Mouse (Mus musculus): ENCODE results near the gene Rhno1.
"Not testable (repeated sequence)": the region's sequence is repeated elsewhere in the genome, so short reads cannot be mapped to it uniquely, and the experiment has no call there.

Rhno1 gene

GRCm38 (mm10) chr6:128362381-128363006 is at the start of gene Rhno1, which contains the start of gene Foxm1:
Rhno1 (minus strand) TSS chr6:128362911.
Foxm1 (plus strand) TSS chr6:128362967.
- peak; percentile 88 for DNase-seq (ENCODE audit: low spot score)

GRCm38 (mm10) chr6:128411115-128411514 is 48.4 kb upstream of the Rhno1 start:
- DNase-seq (ENCODE audit: low spot score), result peak; percentile 85

GRCm38 (mm10) chr6:128410305-128410704 is 47.6 kb upstream of the Rhno1 start:
- DNase-seq (ENCODE audit: low spot score), result no peak

GRCm38 (mm10) chr6:128408544-128409125 is 45.9 kb upstream of the Rhno1 start:
- DNase-seq (ENCODE audit: low spot score), result no peak

GRCm38 (mm10) chr6:128404708-128405107 is 42.0 kb upstream of the Rhno1 start:
- DNase-seq (ENCODE audit: low spot score), result no peak

- DNase-seq (ENCODE audit: low spot score), result peak; percentile 50
These were observed 36.9 kb upstream of the Rhno1 start for GRCm38 (mm10) chr6:128399421-128400185.

- no peak for DNase-seq (ENCODE audit: low spot score)
These were observed 36.3 kb upstream of the Rhno1 start, which contains the start of gene Nrip2 for GRCm38 (mm10) chr6:128398996-128399395. Nrip2 (plus strand) TSS chr6:128399296.

- DNase-seq (ENCODE audit: low spot score), result no peak
These were observed 35.0 kb upstream of the Rhno1 start for GRCm38 (mm10) chr6:128397574-128398261.

- no peak for DNase-seq (ENCODE audit: low spot score)
These were observed 28.0 kb upstream of the Rhno1 start for GRCm38 (mm10) chr6:128390683-128391082.

- no peak for DNase-seq (ENCODE audit: low spot score)
These were observed 26.5 kb upstream of the Rhno1 start for GRCm38 (mm10) chr6:128389185-128389584.

GRCm38 (mm10) chr6:128385026-128385425 is 22.3 kb upstream of the Rhno1 start:
- DNase-seq (ENCODE audit: low spot score), result no peak

GRCm38 (mm10) chr6:128383752-128384151 is 21.0 kb upstream of the Rhno1 start:
- DNase-seq (ENCODE audit: low spot score), result no peak

- no peak for DNase-seq (ENCODE audit: low spot score)
These were observed 18.5 kb upstream of the Rhno1 start for GRCm38 (mm10) chr6:128381254-128381653.

- DNase-seq (ENCODE audit: low spot score), result not testable (repeated sequence)
These were observed 18.0 kb upstream of the Rhno1 start for GRCm38 (mm10) chr6:128380594-128381167.

- DNase-seq (ENCODE audit: low spot score), result no peak
These were observed 16.9 kb upstream of the Rhno1 start for GRCm38 (mm10) chr6:128379636-128380035.

GRCm38 (mm10) chr6:128376371-128377085 is 13.8 kb upstream of the Rhno1 start:
- DNase-seq (ENCODE audit: low spot score), result no peak

- peak; percentile 67 for DNase-seq (ENCODE audit: low spot score)
These were observed 12.5 kb upstream of the Rhno1 start, which contains the start of the genes Tex52 and Gm44596 for GRCm38 (mm10) chr6:128375192-128375591. Tex52 (plus strand) TSS chr6:128375456. Gm44596 (plus strand) TSS chr6:128375503.

GRCm38 (mm10) chr6:128370040-128370439 is 7.3 kb upstream of the Rhno1 start:
- no peak for DNase-seq (ENCODE audit: low spot score)

GRCm38 (mm10) chr6:128366466-128366865 is 3.8 kb upstream of the Rhno1 start:
- DNase-seq (ENCODE audit: low spot score), result no peak

- DNase-seq (ENCODE audit: low spot score), result no peak
These were observed 2.0 kb upstream of the Rhno1 start for GRCm38 (mm10) chr6:128364721-128365120.

Measured in retina, embryonic 14.5 days (tissue).